Mouse (Mus musculus) embryonic facial prominence, embryonic 11.5 days (tissue): ENCODE results near the gene Tex46. TPM values are rescaled to one million over a fixed set of nuclear protein-coding genes. Genes with fewer than 3 reads are reported as not detected.

Experiments used
- ATAC-seq: fragments of 200-750 bp; cut with Nextera tagmentation; replicated peaks from 2 replicates; pipeline ENCODE4 v1.8.0; 2017; ENCODE audit warnings: low read depth; ENCODE audit not compliant: insufficient number of reproducible peaks, low FRiP score, low TSS enrichment
- DNase-seq: peaks from one replicate; pipeline ENCODE4 v3.0.0-alpha.2; 2015; ENCODE audit warnings: low spot score
- H3K27ac ChIP-seq: fragments of 300-500 bp; sonication (generic); replicated peaks from 2 replicates; pipeline ENCODE4 v1.5.1; 2014; ENCODE audit warnings: mild to moderate bottlenecking, low read depth, low read length, control low read depth
- H3K27me3 ChIP-seq: fragments of 300-500 bp; sonication (generic); 2 replicates; pipeline ENCODE4 v1.6.1; 2014; ENCODE audit warnings: mild to moderate bottlenecking, low read length, moderate library complexity, mixed read lengths; ENCODE audit not compliant: control insufficient read depth, insufficient read depth
- H3K36me3 ChIP-seq: fragments of 300-500 bp; sonication (generic); replicated peaks from 2 replicates; pipeline ENCODE4 v1.6.1; 2014; ENCODE audit warnings: low read depth, mild to moderate bottlenecking, low read length, moderate library complexity, mixed read lengths; ENCODE audit not compliant: control insufficient read depth, insufficient read depth
- H3K4me1 ChIP-seq: fragments of 300-500 bp; sonication (generic); 2 replicates; pipeline ENCODE4 v1.6.1; 2014; ENCODE audit warnings: low read length, mixed read lengths; ENCODE audit not compliant: control insufficient read depth, insufficient read depth
- H3K4me2 ChIP-seq: fragments of 300-500 bp; sonication (generic); 2 replicates; pipeline ENCODE4 v1.6.1; 2014; ENCODE audit warnings: low read depth, mild to moderate bottlenecking, control low read depth, low read length, moderate library complexity
- H3K4me3 ChIP-seq: fragments of 300-500 bp; sonication (generic); 2 replicates; pipeline ENCODE4 v1.5.1; 2014; ENCODE audit warnings: low read depth, low read length, control low read depth
- H3K9ac ChIP-seq: fragments of 300-500 bp; sonication (generic); replicated peaks from 2 replicates; pipeline ENCODE4 v1.6.1; 2014; ENCODE audit warnings: mild to moderate bottlenecking, control low read depth, low read length
- H3K9me3 ChIP-seq: fragments of 300-500 bp; sonication (generic); replicated peaks from 2 replicates; pipeline ENCODE4 v1.6.1; 2016; ENCODE audit warnings: mild to moderate bottlenecking, low read length, inconsistent platforms, mixed read lengths; ENCODE audit not compliant: control insufficient read depth
- WGBS: fragments of 180-500 bp; shearing (Covaris S2); extraction: QIAGEN DNeasy Blood & Tissue Kit; methylation state at CpG from one replicate; pipeline ENCODE4 v1.1.7; 2014; 5-methylcytosine and 5-hydroxymethylcytosine counted together
- polyA plus RNA-seq: library from polyadenylated mRNA; unstranded; fragments of >200 nt; fragmentation: Nextera tagmentation; extraction: Ambion mirVana; gene quantifications from 2 replicates; pipeline ENCODE4 v1.2.1, GENCODE M21; 2014

The Tex46 gene
- polyA plus RNA-seq, result not detected in 2 replicates

DNA sequence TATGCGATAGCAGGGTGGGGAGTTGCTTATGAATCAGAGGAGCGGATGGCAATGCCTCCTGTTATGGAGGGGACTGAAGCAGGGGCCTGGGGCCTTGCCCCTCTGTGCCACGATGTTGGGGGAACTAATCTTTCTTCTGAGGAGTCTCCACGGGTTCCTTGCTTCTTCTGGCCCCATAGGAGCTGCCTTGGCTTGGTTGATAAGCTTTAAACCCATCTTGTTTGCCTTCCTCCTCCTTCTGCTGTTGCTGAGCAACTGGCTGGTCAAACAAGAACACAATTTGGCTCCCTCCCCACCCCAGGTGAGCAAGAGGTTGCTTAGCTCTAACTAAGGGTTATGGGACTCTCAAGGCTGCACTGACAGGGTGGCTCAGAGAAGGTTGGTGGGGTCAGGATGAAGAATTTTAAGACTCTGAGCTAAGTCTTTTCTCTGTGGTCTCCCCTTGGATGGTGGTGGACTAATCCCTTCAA, at the start of gene Tex46:
TSS of gene Tex46 (plus strand) at position 51 of the 470 bp plus-strand sequence.
- H3K27ac ChIP-seq, result no peak within 1 kb of the TSS
- H3K4me2 ChIP-seq, result no peak within 1 kb of the TSS
- H3K9me3 ChIP-seq, result no peaks in the 10 kb centered on the region
- H3K27me3 ChIP-seq, result no peaks in the 10 kb centered on the region
- 67% methylated on average over 4 of the region's 4 CpGs for WGBS
- no peaks in the 10 kb centered on the region for H3K36me3 ChIP-seq
- H3K4me1 ChIP-seq, result no peaks in the 10 kb centered on the region
- H3K4me3 ChIP-seq, result no peak within 1 kb of the TSS
- DNase-seq, result no peak
- ATAC-seq, result no peak
- no peak within 1 kb of the TSS for H3K9ac ChIP-seq

DNA sequence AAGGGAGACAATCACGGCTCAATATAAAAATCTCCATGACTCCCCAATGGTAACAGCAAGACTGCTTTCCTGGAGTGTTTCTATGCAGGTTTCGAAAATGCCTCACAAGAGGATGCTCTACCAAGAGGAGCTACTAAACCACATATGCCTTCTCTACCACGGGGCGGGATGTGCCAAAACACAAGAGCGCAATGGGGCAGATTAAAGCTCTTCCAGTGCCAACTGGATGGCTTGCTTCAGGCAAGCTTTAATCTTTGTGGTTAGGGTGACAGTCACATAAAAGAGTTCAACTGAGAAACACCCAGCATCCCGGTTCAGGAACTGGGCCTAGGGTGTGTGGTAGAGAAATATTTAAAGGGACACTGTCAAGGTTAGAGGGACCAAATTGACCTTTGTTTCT, 47.5 kb upstream of the Tex46 start:
- no peaks in the 10 kb centered on the region for H3K4me1 ChIP-seq
- WGBS, result 91% methylated on average over 6 of the region's 6 CpGs
- DNase-seq (no peak), ATAC-seq (no peak)
- H3K36me3 ChIP-seq, result peaks cover 15% of the 10 kb centered on the region
- no peaks in the 10 kb centered on the region for H3K9me3 ChIP-seq
- H3K9ac ChIP-seq, result no peak overlapping the region
- H3K4me2 ChIP-seq, result no peak overlapping the region
- H3K27ac ChIP-seq, result no peak overlapping the region
- H3K4me3 ChIP-seq, result no peak overlapping the region
- no peaks in the 10 kb centered on the region for H3K27me3 ChIP-seq

DNA sequence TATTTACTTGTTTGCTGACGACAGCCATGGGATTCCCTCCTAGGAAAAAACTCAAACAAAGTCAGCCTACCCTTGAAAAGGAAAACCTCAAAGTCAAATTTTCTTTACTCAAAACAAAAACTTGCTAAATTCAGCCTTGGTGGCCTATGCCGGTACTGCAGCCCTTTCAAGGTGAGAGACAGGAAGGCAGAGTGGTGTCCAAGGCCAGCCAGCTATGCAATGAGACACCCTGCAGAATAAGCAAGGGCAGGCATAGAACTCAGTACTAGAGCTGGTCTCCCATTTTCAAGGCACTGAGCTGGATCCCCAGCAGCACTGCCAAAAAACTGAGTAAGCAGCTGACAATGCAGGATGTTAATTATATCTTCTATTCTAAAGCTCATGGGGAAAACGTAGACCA, 41.6 kb upstream of the Tex46 start:
- H3K4me2 ChIP-seq, result no peak overlapping the region
- H3K27me3 ChIP-seq, result no peaks in the 10 kb centered on the region
- H3K27ac ChIP-seq, result no peak overlapping the region
- no peaks in the 10 kb centered on the region for H3K9me3 ChIP-seq
- DNase-seq (no peak), ATAC-seq (no peak)
- H3K9ac ChIP-seq, result no peak overlapping the region
- no peaks in the 10 kb centered on the region for H3K4me1 ChIP-seq
- WGBS, result 89% methylated on average over 3 of the region's 3 CpGs
- peaks cover 11% of the 10 kb centered on the region for H3K36me3 ChIP-seq
- H3K4me3 ChIP-seq, result no peak overlapping the region

DNA sequence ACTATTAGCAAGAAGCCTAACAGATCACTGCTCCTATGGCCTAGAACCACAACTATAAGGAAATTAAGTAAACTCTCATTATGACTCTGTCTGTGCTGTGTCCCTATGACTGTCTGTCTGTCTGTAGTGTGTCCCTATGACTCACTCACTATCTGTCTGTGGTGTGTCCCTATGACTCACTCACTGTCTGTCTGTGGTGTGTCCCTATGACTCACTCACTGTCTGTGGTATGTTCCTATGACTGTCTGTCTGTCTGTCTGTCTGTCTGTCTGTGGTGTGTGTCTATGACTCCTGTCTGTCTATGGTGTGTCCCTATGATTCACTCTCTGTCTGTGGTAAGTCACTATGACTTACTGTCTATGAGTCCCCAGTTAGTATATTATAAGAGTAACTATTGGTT, 40.2 kb upstream of the Tex46 start:
- DNase-seq (no peak), ATAC-seq (no peak)
- Histone ChIP-seq H3K4me3 (no peak overlapping the region), H3K4me1 (no peaks in the 10 kb centered on the region), H3K4me2 (no peak overlapping the region), H3K9ac (no peak overlapping the region), H3K27ac (no peak overlapping the region), H3K36me3 (peaks cover 11% of the 10 kb centered on the region), H3K27me3 (no peaks in the 10 kb centered on the region), H3K9me3 (no peaks in the 10 kb centered on the region)

DNA sequence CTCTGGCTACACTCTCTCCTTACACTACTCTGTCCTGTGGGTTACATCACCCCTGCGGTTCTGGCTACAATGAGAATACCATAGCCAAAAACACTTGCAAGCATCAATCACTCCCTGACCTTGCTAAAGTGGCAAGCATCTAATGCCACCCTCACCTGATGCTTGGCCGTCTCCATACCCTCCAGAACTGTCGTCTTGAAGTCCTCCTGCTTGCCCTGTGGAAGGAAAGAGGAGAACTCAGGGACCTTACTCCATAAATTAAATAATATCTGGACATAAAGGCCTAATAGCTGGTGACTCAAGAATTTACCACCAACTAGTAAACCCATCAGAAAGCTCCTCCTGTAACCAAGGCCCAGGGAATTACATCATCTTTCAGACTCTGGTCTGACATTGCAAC, 28.4 kb upstream of the Tex46 start:
- H3K4me3 ChIP-seq, result no peak overlapping the region
- no peak overlapping the region for H3K27ac ChIP-seq
- H3K9me3 ChIP-seq, result no peaks in the 10 kb centered on the region
- no peaks in the 10 kb centered on the region for H3K36me3 ChIP-seq
- 93% methylated on average over 3 of the region's 3 CpGs for WGBS
- H3K4me1 ChIP-seq, result no peaks in the 10 kb centered on the region
- no peak overlapping the region for H3K9ac ChIP-seq
- no peak for ATAC-seq
- H3K4me2 ChIP-seq, result no peak overlapping the region
- no peak for DNase-seq
- H3K27me3 ChIP-seq, result no peaks in the 10 kb centered on the region

DNA sequence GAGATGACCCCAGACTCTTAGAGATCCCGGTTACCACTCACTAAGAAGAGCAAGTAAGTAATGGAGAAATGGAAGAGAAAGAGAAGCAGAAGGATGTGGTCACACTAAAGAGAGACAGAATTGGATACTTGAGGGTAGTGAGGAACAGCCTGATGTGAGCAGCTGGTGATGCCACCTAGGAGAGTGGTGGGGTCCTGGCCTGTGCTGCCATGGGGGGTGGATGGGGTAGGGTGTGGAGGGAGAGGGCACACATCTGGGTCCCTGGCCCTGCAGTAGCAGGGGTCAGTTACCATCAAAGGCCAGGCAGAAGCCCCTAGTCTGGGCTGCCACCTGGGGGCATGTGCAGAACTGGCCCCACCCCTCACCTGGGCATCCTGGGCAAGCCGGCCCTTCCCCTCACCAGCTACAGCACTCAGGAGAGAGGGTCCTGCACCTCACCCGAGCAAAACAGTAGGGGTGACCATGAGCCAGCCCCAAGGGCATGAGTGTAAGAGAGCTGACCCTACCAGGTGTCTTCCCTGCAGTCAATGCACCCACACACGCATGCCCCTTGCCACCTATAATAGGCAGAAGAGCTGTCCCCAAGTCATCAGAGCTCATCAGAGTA, 22.9 kb upstream of the Tex46 start:
- H3K36me3 ChIP-seq, result no peaks in the 10 kb centered on the region
- H3K4me3 ChIP-seq, result no peak overlapping the region
- H3K27me3 ChIP-seq, result no peaks in the 10 kb centered on the region
- WGBS, result 86% methylated on average over 4 of the region's 4 CpGs
- no peaks in the 10 kb centered on the region for H3K9me3 ChIP-seq
- H3K27ac ChIP-seq, result no peak overlapping the region
- H3K4me2 ChIP-seq, result no peak overlapping the region
- no peak overlapping the region for H3K9ac ChIP-seq
- DNase-seq (no peak), ATAC-seq (no peak)
- no peaks in the 10 kb centered on the region for H3K4me1 ChIP-seq

DNA sequence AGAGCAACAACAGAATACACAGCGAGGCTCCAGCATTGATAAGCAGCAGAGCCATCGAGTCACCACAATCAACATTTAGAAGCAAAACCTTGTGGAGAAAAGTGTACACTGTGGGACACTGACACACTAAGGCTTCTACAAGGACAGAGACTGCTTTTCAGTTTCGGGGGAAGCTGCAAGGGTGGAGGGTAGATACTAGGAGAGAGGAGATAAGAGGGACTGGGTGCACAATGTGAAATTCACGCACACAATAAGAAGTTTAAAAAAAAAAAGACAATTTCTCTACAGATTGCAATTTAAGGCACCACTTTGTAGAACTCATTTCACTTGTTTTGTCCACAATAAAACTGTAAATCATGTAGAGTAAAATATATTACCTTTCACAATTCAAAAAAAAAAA, 22.2 kb upstream of the Tex46 start:
- Histone ChIP-seq H3K27me3 (no peaks in the 10 kb centered on the region), H3K27ac (no peak overlapping the region), H3K4me1 (no peaks in the 10 kb centered on the region), H3K9ac (no peak overlapping the region), H3K36me3 (no peaks in the 10 kb centered on the region), H3K9me3 (no peaks in the 10 kb centered on the region), H3K4me3 (no peak overlapping the region), H3K4me2 (no peak overlapping the region)
- DNase-seq (no peak), ATAC-seq (no peak)
- 94% methylated on average over 4 of the region's 4 CpGs for WGBS

DNA sequence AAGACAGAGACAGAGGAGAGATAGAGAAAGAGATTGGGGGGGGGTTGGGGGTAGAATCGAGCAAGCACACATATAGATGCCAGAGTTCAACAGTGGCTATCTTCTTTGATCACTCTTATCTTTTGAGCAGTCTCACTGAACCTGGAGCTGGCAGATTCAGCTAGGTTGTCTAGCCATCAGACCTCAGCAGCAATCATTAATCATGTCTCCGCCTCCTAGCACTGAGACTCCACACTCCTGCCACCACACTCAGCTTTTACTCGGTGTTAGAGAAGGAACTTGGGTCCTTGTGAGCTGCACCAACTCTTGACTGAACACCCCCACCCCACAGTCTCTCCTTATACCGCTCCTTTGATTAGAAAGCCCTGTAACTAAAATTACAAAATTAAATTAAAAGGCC, 18.1 kb upstream of the Tex46 start:
- Histone ChIP-seq H3K4me3 (no peak overlapping the region), H3K9ac (no peak overlapping the region), H3K9me3 (no peaks in the 10 kb centered on the region), H3K27ac (no peak overlapping the region), H3K36me3 (no peaks in the 10 kb centered on the region), H3K27me3 (no peaks in the 10 kb centered on the region), H3K4me2 (no peak overlapping the region), H3K4me1 (no peaks in the 10 kb centered on the region)
- ATAC-seq (no peak), DNase-seq (no peak)
- 82% methylated on average over 4 of the region's 4 CpGs for WGBS
